Mouse (Mus musculus) kidney, postnatal 4 days (tissue): Measurements from ENCODE around the gene Fbxo27.
"Not testable (repeated sequence)": the region's sequence is repeated elsewhere in the genome, so short reads cannot be mapped to it uniquely, and the experiment has no call there.

Experiments used
- DNase-seq, 2 experiments: peaks; one replicate each; pipeline ENCODE4 v3.0.0; 2021; ENCODE audit warnings: mixed read lengths in 2 of 2

Gene Fbxo27

GRCm38 (mm10) chr7:28692545-28693320 lies at the start of gene Fbxo27:
Gene Fbxo27, plus strand, starts transcription at chr7:28692849.
- peak; percentile 48 to 56 for DNase-seq

GRCm38 (mm10) chr7:28645366-28645765 lies 47.3 kb upstream of the Fbxo27 start:
- no peak for DNase-seq

GRCm38 (mm10) chr7:28645947-28646475 lies 46.6 kb upstream of the Fbxo27 start:
- no peak for DNase-seq

- DNase-seq, result no peak
Measured at GRCm38 (mm10) chr7:28647016-28647415, 45.6 kb upstream of the Fbxo27 start.

- no peak for DNase-seq
Measured at GRCm38 (mm10) chr7:28651157-28651556, 41.5 kb upstream of the Fbxo27 start.

GRCm38 (mm10) chr7:28656430-28656829 lies 36.2 kb upstream of the Fbxo27 start:
- no peak for DNase-seq

GRCm38 (mm10) chr7:28665620-28666579 lies 26.7 kb upstream of the Fbxo27 start:
- DNase-seq, result peak; percentile 22 to 48

- no peak for DNase-seq
Measured at GRCm38 (mm10) chr7:28671172-28671571, 21.5 kb upstream of the Fbxo27 start.

GRCm38 (mm10) chr7:28672276-28672675 lies 20.4 kb upstream of the Fbxo27 start:
- no peak for DNase-seq

GRCm38 (mm10) chr7:28672786-28673185 lies 19.9 kb upstream of the Fbxo27 start:
- DNase-seq, result not testable (repeated sequence)

- no peak for DNase-seq
Measured at GRCm38 (mm10) chr7:28674994-28675393, 17.7 kb upstream of the Fbxo27 start.

GRCm38 (mm10) chr7:28675746-28676145 lies 16.9 kb upstream of the Fbxo27 start:
- peak; percentile 38 to 49 for DNase-seq

GRCm38 (mm10) chr7:28676811-28677541 lies 15.7 kb upstream of the Fbxo27 start:
- no peak for DNase-seq

GRCm38 (mm10) chr7:28677624-28678023 lies 15.0 kb upstream of the Fbxo27 start:
- no peak for DNase-seq

- no peak for DNase-seq
Measured at GRCm38 (mm10) chr7:28691075-28691474, 1.6 kb upstream of the Fbxo27 start.

- DNase-seq, result peak; percentile 84 to 92
Measured at GRCm38 (mm10) chr7:28693321-28693966, 795 bp downstream of the Fbxo27 start.

GRCm38 (mm10) chr7:28694423-28694822 lies 1.8 kb downstream of the Fbxo27 start:
- DNase-seq, result peak; percentile 40 to 65

GRCm38 (mm10) chr7:28694966-28695511 lies 2.4 kb downstream of the Fbxo27 start:
- DNase-seq, result no peak

GRCm38 (mm10) chr7:28697277-28697676 lies 4.6 kb downstream of the Fbxo27 start:
- no peak for DNase-seq

GRCm38 (mm10) chr7:28700269-28700668 lies 7.6 kb downstream of the Fbxo27 start:
- no peak for DNase-seq

- DNase-seq, result not testable (repeated sequence)
Measured at GRCm38 (mm10) chr7:28701306-28701705, 8.7 kb downstream of the Fbxo27 start.
